Mouse (Mus musculus) bone marrow, adult 2 months (tissue): ENCODE data around the gene Nup62.

Experiments used
- CTCF ChIP-seq: fragments of 200-500 bp; IDR thresholded peaks from 2 replicates; pipeline ENCODE4 v1.5.1; 2011; ENCODE audit warnings: low read length, control low read depth; ENCODE audit not compliant: control insufficient read depth, insufficient read depth
- POLR2A ChIP-seq: fragments of 200-500 bp; IDR thresholded peaks from 2 replicates; pipeline ENCODE4 v1.6.1; 2011; ENCODE audit warnings: low read depth, mild to moderate bottlenecking, control low read depth, low read length, borderline replicate concordance; ENCODE audit not compliant: control insufficient read depth

GRCm38 (mm10) chr7:44857042-44857552 is 41.2 kb downstream of the Nup62 start, which contains the start of gene Pnkp:
- TF ChIP-seq POLR2A (peak; percentile 85), CTCF (no peak; the same call in 1 of the 2 replicates)
